Mouse (Mus musculus) liver, embryonic 13.5 days (tissue): ENCODE measurements around the gene 4930404N11Rik. TPM values are rescaled to one million over a fixed set of nuclear protein-coding genes. Genes with fewer than 3 reads are reported as not detected.

Source experiments
- ATAC-seq: fragments of 200-750 bp; cut with Nextera tagmentation; 2 replicates; pipeline ENCODE4 v1.8.0; 2017; ENCODE audit warnings: low read depth, mild to moderate bottlenecking, moderate number of reproducible peaks, moderate library complexity
- DNase-seq: peaks from one replicate; pipeline ENCODE4 v3.0.0; 2022
- H3K27ac ChIP-seq: fragments of 300-500 bp; sonication (generic); 2 replicates; pipeline ENCODE4 v1.5.1; 2015; ENCODE audit warnings: moderate library complexity, mild to moderate bottlenecking, inconsistent platforms
- H3K27me3 ChIP-seq: fragments of 300-500 bp; sonication (generic); 2 replicates; pipeline ENCODE4 v1.6.1; 2015; ENCODE audit warnings: mild to moderate bottlenecking, inconsistent platforms
- H3K36me3 ChIP-seq: fragments of 300-500 bp; sonication (generic); 2 replicates; pipeline ENCODE4 v1.6.1; 2015; ENCODE audit warnings: mild to moderate bottlenecking, inconsistent platforms
- H3K4me1 ChIP-seq: fragments of 300-500 bp; sonication (generic); replicated peaks from 2 replicates; pipeline ENCODE4 v1.6.1; 2015; ENCODE audit warnings: inconsistent platforms
- H3K4me2 ChIP-seq: fragments of 300-500 bp; sonication (generic); 2 replicates; pipeline ENCODE4 v1.6.1; 2015; ENCODE audit warnings: inconsistent platforms, mild to moderate bottlenecking, moderate library complexity
- H3K4me3 ChIP-seq: fragments of 300-500 bp; sonication (generic); replicated peaks from 2 replicates; pipeline ENCODE4 v1.5.1; 2015; ENCODE audit warnings: mild to moderate bottlenecking, inconsistent platforms
- H3K9ac ChIP-seq: fragments of 300-500 bp; sonication (generic); 2 replicates; pipeline ENCODE4 v1.6.1; 2015; ENCODE audit warnings: mild to moderate bottlenecking, inconsistent platforms
- H3K9me3 ChIP-seq: fragments of 300-500 bp; sonication (generic); replicated peaks from 2 replicates; pipeline ENCODE4 v1.6.1; 2016; ENCODE audit warnings: inconsistent platforms
- WGBS: fragments of 180-500 bp; shearing (Covaris S2); methylation state at CpG from one replicate; pipeline ENCODE4 v1.1.7; 2015; ENCODE audit not compliant: insufficient replicate concordance; 5-methylcytosine and 5-hydroxymethylcytosine counted together
- polyA plus RNA-seq: library from polyadenylated mRNA; unstranded; fragments of >200 nt; fragmentation: Nextera tagmentation; extraction: Ambion mirVana; gene quantifications from 2 replicates; pipeline ENCODE4 v1.2.1, GENCODE M21; 2015

4930404N11Rik gene
- polyA plus RNA-seq, 1 experiment from 2014 or later: 1.2 TPM

DNA sequence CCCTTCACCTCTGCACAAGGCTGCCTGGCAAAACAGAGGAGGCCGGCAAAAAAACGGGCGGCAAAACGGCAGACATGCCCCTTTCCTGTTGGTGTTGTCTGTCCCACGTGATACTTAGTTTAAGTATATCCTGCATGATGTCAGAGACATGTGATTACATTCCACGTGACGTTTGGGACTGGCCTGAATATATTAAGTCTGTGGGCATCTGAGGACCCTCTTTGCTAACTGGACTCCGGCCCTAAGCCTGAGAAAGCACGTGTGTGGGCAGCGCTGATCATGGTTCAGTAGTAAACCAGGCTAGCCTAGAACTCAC is 35.5 kb upstream of the 4930404N11Rik start:
- 0 out of 2 replicates have a peak, but pooled peaks have one; percentile 1 for ATAC-seq
- H3K27ac ChIP-seq: peak overlapping the region; percentile 41

GRCm38 (mm10) chr10:81400371-81401204 is 35.0 kb upstream of the 4930404N11Rik start:
- 62% methylated on average over 22 of the region's 22 CpGs for WGBS
- DNase-seq (no peak), ATAC-seq (no peak)
- H3K36me3 ChIP-seq: peaks cover 20% of the 10 kb centered on the region
- H3K27ac ChIP-seq: no peak overlapping the region
- H3K4me3 ChIP-seq: no peak overlapping the region
- no peaks in the 10 kb centered on the region for H3K9me3 ChIP-seq
- H3K27me3 ChIP-seq: peaks cover 28% of the 10 kb centered on the region
- H3K4me1 ChIP-seq: peaks cover 37% of the 10 kb centered on the region
- no peak overlapping the region for H3K9ac ChIP-seq
- no peak overlapping the region for H3K4me2 ChIP-seq

More for the DNA sequence above, 35.5 kb upstream of the 4930404N11Rik start:
- peaks cover 33% of the 10 kb centered on the region for H3K27me3 ChIP-seq
- H3K9ac ChIP-seq: peak overlapping the region; percentile 8; the same call in 1 of the 2 replicates
- peaks cover 22% of the 10 kb centered on the region for H3K36me3 ChIP-seq
- WGBS: 41% methylated on average over 10 of the region's 10 CpGs
- 0 out of 2 replicates have a peak overlapping the region, but pooled peaks have one; percentile 21 for H3K4me2 ChIP-seq
- peaks cover 41% of the 10 kb centered on the region for H3K4me1 ChIP-seq
- DNase-seq: no peak
- H3K9me3 ChIP-seq: no peaks in the 10 kb centered on the region
- no peak overlapping the region for H3K4me3 ChIP-seq

- H3K4me3 ChIP-seq: no peak overlapping the region
- H3K27ac ChIP-seq: no peak overlapping the region
- peaks cover 21% of the 10 kb centered on the region; the same call in 1 of the 2 replicates for H3K27me3 ChIP-seq
- 82% methylated on average over 18 of the region's 18 CpGs for WGBS
- peaks cover 20% of the 10 kb centered on the region for H3K36me3 ChIP-seq
- no peak for DNase-seq
- peaks cover 36% of the 10 kb centered on the region for H3K4me1 ChIP-seq
- no peak overlapping the region for H3K9ac ChIP-seq
- no peak for ATAC-seq
- no peak overlapping the region for H3K4me2 ChIP-seq
- H3K9me3 ChIP-seq: no peaks in the 10 kb centered on the region
Observed at GRCm38 (mm10) chr10:81399798-81400308, 34.2 kb upstream of the 4930404N11Rik start.

DNA sequence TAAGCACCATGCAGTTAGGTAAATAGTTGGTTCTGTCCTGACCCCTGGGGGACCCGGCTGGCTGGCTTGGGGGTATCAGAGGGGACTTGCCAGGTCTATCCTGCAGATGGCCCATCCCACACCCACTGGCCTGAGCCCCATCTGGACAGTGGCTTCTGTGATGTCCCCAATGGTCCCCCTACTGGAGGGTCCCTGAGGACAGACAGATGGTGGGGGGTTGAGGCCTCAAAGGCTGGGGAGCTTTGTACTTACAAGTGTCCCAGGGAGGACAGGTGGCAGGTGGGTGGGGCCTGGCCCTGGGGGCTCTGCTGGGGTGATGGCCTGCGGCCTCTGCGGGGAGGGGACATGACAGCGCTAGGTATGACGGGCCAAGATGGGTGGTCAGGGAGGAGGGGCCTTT is 33.7 kb upstream of the 4930404N11Rik start:
- Histone ChIP-seq H3K4me2 (no peak overlapping the region), H3K27ac (no peak overlapping the region), H3K4me1 (peaks cover 32% of the 10 kb centered on the region), H3K9me3 (no peaks in the 10 kb centered on the region), H3K4me3 (no peak overlapping the region), H3K9ac (no peak overlapping the region), H3K27me3 (peaks cover 15% of the 10 kb centered on the region; the same call in 1 of the 2 replicates), H3K36me3 (peaks cover 20% of the 10 kb centered on the region)
- WGBS: 78% methylated on average over 5 of the region's 5 CpGs
- DNase-seq (no peak), ATAC-seq (no peak)

GRCm38 (mm10) chr10:81396749-81397148 is 31.1 kb upstream of the 4930404N11Rik start:
- Histone ChIP-seq H3K36me3 (peaks cover 20% of the 10 kb centered on the region), H3K27me3 (peaks cover 6% of the 10 kb centered on the region; the same call in 1 of the 2 replicates), H3K27ac (no peak overlapping the region), H3K9me3 (no peaks in the 10 kb centered on the region), H3K4me3 (no peak overlapping the region), H3K9ac (no peak overlapping the region), H3K4me2 (no peak overlapping the region), H3K4me1 (peaks cover 33% of the 10 kb centered on the region)
- DNase-seq: no peak
- no peak for ATAC-seq
- 91% methylated on average over 5 of the region's 5 CpGs for WGBS

DNA sequence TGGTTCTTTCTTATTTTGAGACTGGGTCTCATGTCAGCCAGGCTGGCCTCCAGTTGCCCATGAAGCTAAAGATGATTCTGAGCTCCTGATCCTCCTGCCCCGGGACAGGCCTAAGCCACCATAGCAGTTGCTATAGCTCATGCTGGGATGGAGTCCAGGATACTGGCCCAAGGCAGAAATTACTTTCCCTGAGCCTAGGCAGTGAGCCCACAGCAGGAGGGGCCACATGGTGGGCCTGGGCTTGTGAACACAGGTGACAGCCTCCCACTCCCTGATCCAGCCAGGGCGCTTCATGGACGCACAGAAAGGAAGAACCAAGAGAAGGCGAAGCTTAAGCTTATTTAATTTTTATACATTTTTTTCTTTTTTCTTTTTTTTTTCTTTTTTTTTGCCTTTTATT is 30.2 kb upstream of the 4930404N11Rik start:
- WGBS: 85% methylated on average over 4 of the region's 4 CpGs
- no peak overlapping the region for H3K9ac ChIP-seq
- peaks cover 6% of the 10 kb centered on the region; the same call in 1 of the 2 replicates for H3K27me3 ChIP-seq
- no peak for DNase-seq
- no peak overlapping the region for H3K27ac ChIP-seq
- peaks cover 20% of the 10 kb centered on the region for H3K36me3 ChIP-seq
- H3K4me3 ChIP-seq: no peak overlapping the region
- peaks cover 24% of the 10 kb centered on the region for H3K4me1 ChIP-seq
- H3K9me3 ChIP-seq: no peaks in the 10 kb centered on the region
- no peak overlapping the region for H3K4me2 ChIP-seq
- ATAC-seq: no peak

DNA sequence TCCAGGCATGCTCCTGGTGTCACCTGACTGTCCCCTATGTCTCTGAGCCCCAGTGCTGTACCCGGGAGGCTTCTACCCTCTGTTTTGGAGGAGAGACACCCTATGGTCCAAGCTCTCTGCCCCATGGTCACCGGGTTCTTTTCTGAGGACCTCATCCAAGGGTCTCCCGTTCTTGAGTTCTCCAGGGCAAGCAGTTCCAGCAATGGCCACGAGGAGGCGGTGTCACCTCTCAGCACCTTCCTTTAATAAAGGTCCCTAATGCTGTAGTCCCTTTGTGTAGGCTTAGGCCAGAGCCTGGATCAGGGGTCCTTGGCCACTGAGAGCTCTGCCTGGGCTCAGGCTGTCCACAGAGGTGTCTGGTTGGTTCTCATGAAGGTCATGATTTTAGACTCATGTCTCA is 29.5 kb upstream of the 4930404N11Rik start:
- DNase-seq (no peak), ATAC-seq (no peak)

GRCm38 (mm10) chr10:81393456-81394063 is 27.9 kb upstream of the 4930404N11Rik start:
- peak overlapping the region; percentile 66 for H3K4me2 ChIP-seq

More for the DNA sequence above, 29.5 kb upstream of the 4930404N11Rik start:
- no peak overlapping the region for H3K4me3 ChIP-seq
- no peak overlapping the region for H3K4me2 ChIP-seq
- peaks cover 13% of the 10 kb centered on the region for H3K36me3 ChIP-seq
- H3K4me1 ChIP-seq: peaks cover 23% of the 10 kb centered on the region
- 0 out of 2 replicates have a peak, but pooled peaks cover 2% of the 10 kb centered on the region for H3K27me3 ChIP-seq
- WGBS: 9% methylated on average over 5 of the region's 5 CpGs
- no peak overlapping the region for H3K9ac ChIP-seq
- no peak overlapping the region for H3K27ac ChIP-seq
- no peaks in the 10 kb centered on the region for H3K9me3 ChIP-seq

GRCm38 (mm10) chr10:81392781-81393185 is 27.2 kb upstream of the 4930404N11Rik start, which contains the start of gene Smim24:
TSS of gene Smim24 (plus strand) at chr10:81393051.
- no peak for ATAC-seq
- Histone ChIP-seq H3K4me3 (peak within 1 kb of the TSS; percentile 34), H3K4me1 (peaks cover 42% of the 10 kb centered on the region), H3K27me3 (no peaks in the 10 kb centered on the region), H3K4me2 (peak within 1 kb of the TSS; percentile 66), H3K27ac (peak within 1 kb of the TSS; percentile 55), H3K9me3 (no peaks in the 10 kb centered on the region), H3K36me3 (peaks cover 19% of the 10 kb centered on the region), H3K9ac (peak within 1 kb of the TSS; percentile 50)
- WGBS: 55% methylated on average over 14 of the region's 14 CpGs
- DNase-seq: no peak

More at GRCm38 (mm10) chr10:81393456-81394063, 27.9 kb upstream of the 4930404N11Rik start:
- Histone ChIP-seq H3K36me3 (peaks cover 11% of the 10 kb centered on the region), H3K27ac (peak overlapping the region; percentile 55), H3K9me3 (no peaks in the 10 kb centered on the region), H3K4me1 (peaks cover 35% of the 10 kb centered on the region), H3K4me3 (peak overlapping the region; percentile 34), H3K27me3 (no peaks in the 10 kb centered on the region), H3K9ac (peak overlapping the region; percentile 50)
- ATAC-seq (no peak), DNase-seq (no peak)
- WGBS: 6% methylated on average over 19 of the region's 19 CpGs

GRCm38 (mm10) chr10:81392270-81392669 is 26.7 kb upstream of the 4930404N11Rik start:
- DNase-seq (no peak), ATAC-seq (no peak)
- no peak overlapping the region; the same call in 1 of the 2 replicates for H3K27ac ChIP-seq
- H3K27me3 ChIP-seq: no peaks in the 10 kb centered on the region
- no peak overlapping the region for H3K4me2 ChIP-seq
- H3K4me3 ChIP-seq: no peak overlapping the region
- 59% methylated on average over 6 of the region's 6 CpGs for WGBS
- peaks cover 24% of the 10 kb centered on the region for H3K36me3 ChIP-seq
- H3K9ac ChIP-seq: no peak overlapping the region
- H3K9me3 ChIP-seq: no peaks in the 10 kb centered on the region
- peaks cover 43% of the 10 kb centered on the region for H3K4me1 ChIP-seq

- Histone ChIP-seq H3K9me3 (no peaks in the 10 kb centered on the region), H3K27ac (no peak overlapping the region), H3K27me3 (no peaks in the 10 kb centered on the region), H3K36me3 (peaks cover 38% of the 10 kb centered on the region), H3K4me2 (no peak overlapping the region), H3K4me1 (peaks cover 50% of the 10 kb centered on the region), H3K4me3 (no peak overlapping the region), H3K9ac (no peak overlapping the region)
- DNase-seq (no peak), ATAC-seq (no peak)
- 88% methylated on average over 13 of the region's 13 CpGs for WGBS
Observed at GRCm38 (mm10) chr10:81390678-81390965, 25.0 kb upstream of the 4930404N11Rik start.
